Comparison of ENCODE assay signal across 8 mouse cellular contexts in the genomic region with DNA sequence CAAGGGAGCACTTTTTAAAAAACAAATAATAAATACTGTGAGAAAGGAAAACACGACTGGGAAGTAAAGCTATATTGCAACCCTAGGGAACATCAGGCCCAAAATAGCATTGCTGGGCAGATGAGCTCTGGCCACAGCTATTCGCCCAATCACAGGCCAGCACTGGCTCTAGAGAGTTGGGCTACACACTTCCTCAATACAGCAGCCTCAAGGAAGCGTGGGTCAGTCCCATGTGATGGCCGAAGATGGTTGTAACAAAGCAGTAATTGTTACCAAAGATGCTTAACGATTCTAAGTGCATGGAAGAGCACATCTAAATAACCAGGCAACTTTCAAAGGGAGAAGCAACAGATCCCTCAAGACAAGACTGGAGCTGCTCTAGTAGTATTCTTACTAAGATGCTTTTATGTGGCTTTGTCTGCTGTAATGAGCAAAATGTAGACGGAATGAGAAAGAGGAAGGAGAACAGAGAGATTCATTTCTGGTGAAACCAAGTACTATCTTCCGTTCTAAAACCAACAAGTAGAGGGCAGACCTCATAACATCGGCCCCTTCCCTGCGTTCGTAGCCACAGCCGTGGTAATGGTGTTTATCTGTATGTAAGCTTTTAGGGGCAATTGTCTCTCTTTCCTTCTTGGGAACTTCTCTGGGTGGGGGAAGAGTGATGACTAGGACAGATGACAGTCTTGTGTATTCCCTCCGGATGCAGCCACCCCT. TPM values are rescaled to one million over a fixed set of nuclear protein-coding genes. Genes with fewer than 3 reads are reported as not detected.
DNase-seq lines count a peak whose midpoint lies in the region; ATAC-seq and TF ChIP-seq lines count a peak whose summit lies in the region.

No protein-coding gene starts in this region.

- 0 out of 2 replicates have a peak, but pooled peaks cover 7% of the 10 kb centered on the region for H3K27me3 ChIP-seq in lung, embryonic 14.5 days (ENCODE audit: insufficient read depth, low read length)

- peaks cover 28% of the 10 kb centered on the region for H3K4me1 ChIP-seq in lung, embryonic 14.5 days (ENCODE audit: insufficient read depth)

- H3K9me3 ChIP-seq in lung, embryonic 14.5 days (ENCODE audit: low read depth, low read length) = no peaks in the 10 kb centered on the region

- no peak overlapping the region for H3K4me3 ChIP-seq in lung, embryonic 14.5 days (ENCODE audit: low read depth, low read length)

- 0 out of 2 replicates have a peak overlapping the region, but pooled peaks have one; percentile 13 for H3K9ac ChIP-seq in lung, embryonic 14.5 days

- H3K27ac ChIP-seq in lung, embryonic 14.5 days (ENCODE audit: low read depth) = peak overlapping the region; percentile 44; the same call in 1 of the 2 replicates

- peak overlapping the region; percentile 92 for H3K4me2 ChIP-seq in lung, embryonic 14.5 days

- no peaks in the 10 kb centered on the region for H3K36me3 ChIP-seq in lung, embryonic 14.5 days (ENCODE audit: insufficient read depth)

- TF ChIP-seq CTCF in lung, embryonic 14.5 days (IDR thresholded peaks at IDR 0.05; ENCODE audit: low read depth) = 0 out of 2 replicates have a peak, but pooled peaks have one; percentile 13

- ATAC-seq in lung, embryonic 14.5 days (ENCODE audit: insufficient read depth) = no peak

- WGBS in lung, embryonic 14.5 days = 55% methylated on average over 12 of the region's 12 CpGs

- peak; percentile 58 for DNase-seq in lung, embryonic 14.5 days
- DNase-seq in lung, postnatal 25 days (ENCODE audit: low spot score) = no peak
- peak; percentile 77 for DNase-seq in brain, adult 2 months (ENCODE audit: low read depth, low spot score)
- peak; percentile 50 to 57 for DNase-seq in heart, postnatal 36 days
- DNase-seq in lung, postnatal 36 days = peak; percentile 66
- DNase-seq in urinary bladder, postnatal 36 days (ENCODE audit: low spot score in 2 of 2) = no peak
- no peak for DNase-seq in cerebellum, adult 9-11 months
- no peak for DNase-seq in adrenal gland, adult 18-20 months (ENCODE audit: low spot score in 2 of 2)

- intact Hi-C loops in heart, postnatal 36 days (cut with DNase I) = loop anchor here (2.0 kb wide), 2 partner anchors 24 to 72 kb away; no protein-coding TSS in a partner anchor

RNA-seq across cellular contexts. Expression of a gene that starts 3.0 kb away (rescaled TPM):
- polyA plus RNA-seq in lung, embryonic 14.5 days (2014; fragmentation: Nextera tagmentation; extraction: Ambion mirVana) = 41.7 and 48.1 TPM in 2 replicates
- total RNA-seq in heart, postnatal 36 days (2021) = 10 to 100 TPM; 18.0 to 21.1 TPM
- 10 to 100 TPM; 19.1 to 30.6 TPM for total RNA-seq in adrenal gland, adult 18-20 months (2021)

RNA-seq across cellular contexts. Expression of a gene that starts 31.2 kb away (rescaled TPM):
- polyA plus RNA-seq in lung, embryonic 14.5 days (2014; fragmentation: Nextera tagmentation; extraction: Ambion mirVana) = 0.37 TPM in 1 of 2 replicates, not detected in the other
- not detected for total RNA-seq in heart, postnatal 36 days (2021)
- total RNA-seq in adrenal gland, adult 18-20 months (2021) = not detected

Comparison
In these comparisons a context has a peak if more than half of its experiments do, and no peak if none do; other contexts are left out.
1. DNase-seq: peak in lung, embryonic 14.5 days (single experiment), brain, adult 2 months (single experiment), heart, postnatal 36 days (2 of 2) and lung, postnatal 36 days (single experiment); none in lung, postnatal 25 days (single experiment), urinary bladder, postnatal 36 days (0 of 2), cerebellum, adult 9-11 months (single experiment) and adrenal gland, adult 18-20 months (0 of 2).